Mouse (Mus musculus): ENCODE measurements at regions not wholly inside any gene's neighbourhood (a gene's known extent, or its start where the extent isn't known, plus 50 kb on each side); places are given as distances from the start of the nearest gene placed in this dataset.

DNA sequence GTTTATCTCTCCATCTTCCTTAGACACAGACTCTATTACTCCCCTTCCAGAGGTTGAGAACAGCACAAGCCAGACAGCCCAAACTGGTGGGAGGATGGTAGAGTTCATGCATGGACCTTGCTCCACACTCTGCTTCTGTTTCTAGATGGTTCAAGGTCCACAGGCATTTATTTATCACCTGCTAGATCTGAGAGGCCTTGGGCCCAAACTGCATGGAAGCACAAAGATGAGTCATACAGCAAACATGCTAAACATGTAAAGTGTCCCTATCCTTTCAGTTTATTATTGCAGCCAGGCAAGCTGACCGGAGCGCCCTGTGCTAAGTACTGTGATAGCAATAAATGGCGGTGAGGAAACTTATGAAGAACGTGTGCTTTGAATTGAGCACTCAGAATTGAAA lies 98.4 kb downstream of the Cmpk2 start:
- intact Hi-C loops (cut with DNase I), result no loop called here
- no peak for DNase-seq

DNA sequence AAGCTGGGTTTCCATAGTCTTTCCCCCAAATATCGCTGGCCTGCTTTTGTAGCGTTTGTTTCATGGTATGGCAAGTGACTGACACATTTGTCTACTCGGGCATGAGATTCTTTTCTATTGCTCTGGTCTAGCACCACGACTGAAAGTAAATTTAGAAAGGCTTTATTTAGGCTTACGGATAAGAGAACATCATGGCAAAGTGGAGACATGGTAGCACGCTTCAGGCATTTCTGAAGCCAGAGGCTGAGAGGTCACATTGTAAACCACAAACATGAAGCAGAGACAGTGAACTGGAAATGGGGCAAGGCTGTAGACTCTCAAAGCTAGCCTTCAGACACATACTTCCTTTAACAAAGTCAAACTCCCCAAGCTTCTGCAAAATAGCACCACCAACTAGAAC lies 93.9 kb downstream of the Cmpk2 start:
- no peak for DNase-seq
- intact Hi-C loops (cut with DNase I), result no loop called here

DNA sequence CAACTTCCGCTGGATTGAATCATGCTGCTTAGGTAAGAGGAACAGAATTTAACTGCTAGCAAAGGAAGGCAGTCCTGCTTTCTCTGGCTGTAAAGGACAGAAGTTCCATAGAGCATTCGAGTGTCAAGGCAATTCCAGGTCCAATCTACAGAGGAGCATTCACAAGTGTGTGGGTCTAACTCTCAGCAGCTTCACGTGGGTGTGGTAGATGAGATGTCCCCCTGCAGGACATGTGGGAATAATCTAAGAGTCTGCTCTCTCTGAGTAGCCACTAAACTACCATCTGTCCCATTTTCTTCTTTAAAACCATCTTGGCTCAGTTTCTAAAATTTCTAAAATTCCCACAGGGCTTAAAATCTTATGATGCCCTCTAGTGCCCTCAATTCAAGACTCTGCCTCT lies 90.6 kb downstream of the Cmpk2 start:
- DNase-seq, result no peak
- intact Hi-C loops (cut with DNase I), result no loop called here

DNA sequence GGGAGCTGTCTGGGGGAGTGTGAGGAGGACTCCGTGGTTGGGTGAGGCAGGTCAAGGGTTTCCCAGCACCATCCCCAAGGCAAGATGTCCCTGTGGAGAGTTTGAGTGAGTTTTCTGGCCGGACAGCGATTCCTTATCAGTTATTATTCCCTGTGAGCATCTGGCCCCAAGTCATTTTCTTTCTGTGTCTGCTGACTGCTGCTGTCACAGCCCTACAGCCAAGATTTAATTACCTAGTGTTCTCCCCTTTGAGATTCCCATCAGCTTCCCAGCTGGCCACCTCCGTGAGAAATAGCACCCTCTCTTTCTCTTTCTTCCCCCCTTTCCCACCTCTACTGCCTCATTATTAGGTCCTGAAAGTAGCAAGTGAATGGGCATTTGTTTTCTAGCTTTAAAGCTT lies 88.4 kb downstream of the Cmpk2 start:
- intact Hi-C loops (cut with DNase I), result no loop called here
- DNase-seq, result no peak

DNA sequence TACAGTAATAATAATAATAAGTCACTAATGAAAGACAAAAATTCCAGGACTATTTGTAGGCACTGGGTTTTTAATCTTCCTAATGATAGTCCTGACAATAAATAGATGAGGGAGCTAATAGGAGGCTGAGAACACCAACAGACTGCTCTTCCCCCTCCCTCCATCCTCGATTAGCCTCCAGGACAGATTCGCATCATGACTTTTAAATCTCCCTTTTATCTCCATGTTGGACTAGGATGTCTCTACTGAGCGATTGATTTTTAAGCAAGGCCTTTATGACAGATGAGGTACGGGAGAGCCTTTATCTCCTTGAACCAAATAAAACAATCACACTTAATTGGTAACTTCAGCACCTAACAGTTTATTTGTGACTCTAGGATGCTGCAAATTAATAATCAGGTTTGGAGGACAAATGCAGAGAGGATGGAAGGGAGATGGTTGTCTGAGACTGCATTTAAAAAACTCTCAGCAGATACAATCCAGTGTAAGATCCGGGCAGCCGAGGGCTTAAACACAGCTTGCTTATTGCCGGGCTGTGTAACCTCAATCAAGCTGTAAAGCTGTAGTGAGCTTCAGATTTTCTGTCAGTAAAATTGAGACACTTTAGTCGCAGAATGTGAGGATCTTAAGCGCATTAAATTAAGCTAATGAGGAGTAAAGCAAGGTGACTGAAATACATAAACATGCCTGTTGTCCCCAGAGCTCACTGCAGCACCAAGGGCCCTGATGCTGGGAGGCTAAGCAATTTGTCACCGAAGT lies 82.3 kb downstream of the Cmpk2 start:
- intact Hi-C loops (cut with DNase I), result no loop called here
- DNase-seq, result no peak

DNA sequence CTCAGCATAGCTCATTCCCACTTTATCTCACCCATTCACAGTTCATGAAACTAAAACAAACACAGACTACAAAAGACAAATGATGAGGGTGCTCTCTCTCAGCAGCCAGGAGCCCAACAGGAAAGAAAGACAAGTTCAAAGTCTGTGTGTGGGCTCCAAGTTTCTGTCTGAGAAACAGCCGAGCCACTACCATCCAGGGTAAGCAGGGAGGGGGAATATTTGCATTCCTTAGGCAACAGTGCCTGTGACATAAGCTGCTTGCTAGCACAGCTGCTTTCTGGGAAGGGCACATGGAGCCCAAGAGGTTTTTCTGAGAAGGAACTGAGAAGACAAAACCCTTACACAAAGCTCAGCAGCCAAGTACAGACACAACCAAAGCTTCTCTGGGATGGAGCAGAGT lies 78.5 kb downstream of the Cmpk2 start:
- intact Hi-C loops (cut with DNase I), result no loop called here
- DNase-seq, result no peak

- no peak for DNase-seq
- intact Hi-C loops (cut with DNase I), result no loop called here
These were observed 77.4 kb downstream of the Cmpk2 start for GRCm38 (mm10) chr12:26546361-26546760.

DNA sequence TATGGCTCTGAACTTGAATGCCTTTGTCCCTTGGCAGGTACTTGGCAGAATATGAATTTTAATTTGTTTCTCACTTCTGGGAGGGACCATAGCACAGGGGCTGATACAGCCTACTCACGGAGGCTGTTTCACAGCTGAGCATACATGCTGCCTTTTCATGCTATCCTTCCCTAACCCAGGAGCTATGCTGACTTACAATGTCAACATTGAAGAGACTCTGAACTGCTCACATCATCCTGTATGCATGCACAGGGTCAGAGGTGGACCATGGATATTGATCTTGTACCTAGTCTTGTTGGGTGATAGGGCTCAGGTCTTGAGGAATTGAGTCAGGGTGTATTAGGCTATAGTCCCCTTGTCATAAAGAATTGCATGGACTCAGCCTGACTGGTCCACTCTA lies 74.5 kb downstream of the Cmpk2 start:
- intact Hi-C loops (cut with DNase I), result no loop called here
- no peak for DNase-seq

DNA sequence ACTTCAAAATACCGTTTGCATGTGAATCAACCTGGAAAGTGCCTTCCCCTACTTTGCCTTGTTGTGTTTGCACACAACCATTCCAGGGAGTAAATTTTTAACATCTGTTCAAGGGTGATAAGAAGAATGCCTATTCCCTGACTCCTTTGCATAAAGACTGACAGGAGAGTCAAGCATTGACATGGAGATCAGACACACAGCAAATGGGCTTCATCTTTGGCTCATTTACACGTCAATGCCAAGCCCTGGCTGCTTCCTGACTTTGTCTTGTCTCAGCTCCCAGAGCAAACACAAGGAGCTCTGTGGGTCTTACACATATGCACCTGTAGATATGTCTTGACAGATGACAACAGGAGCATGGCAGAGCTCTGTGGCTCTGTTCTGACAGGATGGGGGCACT lies 73.4 kb downstream of the Cmpk2 start:
- intact Hi-C loops (cut with DNase I), result no loop called here
- no peak for DNase-seq

DNA sequence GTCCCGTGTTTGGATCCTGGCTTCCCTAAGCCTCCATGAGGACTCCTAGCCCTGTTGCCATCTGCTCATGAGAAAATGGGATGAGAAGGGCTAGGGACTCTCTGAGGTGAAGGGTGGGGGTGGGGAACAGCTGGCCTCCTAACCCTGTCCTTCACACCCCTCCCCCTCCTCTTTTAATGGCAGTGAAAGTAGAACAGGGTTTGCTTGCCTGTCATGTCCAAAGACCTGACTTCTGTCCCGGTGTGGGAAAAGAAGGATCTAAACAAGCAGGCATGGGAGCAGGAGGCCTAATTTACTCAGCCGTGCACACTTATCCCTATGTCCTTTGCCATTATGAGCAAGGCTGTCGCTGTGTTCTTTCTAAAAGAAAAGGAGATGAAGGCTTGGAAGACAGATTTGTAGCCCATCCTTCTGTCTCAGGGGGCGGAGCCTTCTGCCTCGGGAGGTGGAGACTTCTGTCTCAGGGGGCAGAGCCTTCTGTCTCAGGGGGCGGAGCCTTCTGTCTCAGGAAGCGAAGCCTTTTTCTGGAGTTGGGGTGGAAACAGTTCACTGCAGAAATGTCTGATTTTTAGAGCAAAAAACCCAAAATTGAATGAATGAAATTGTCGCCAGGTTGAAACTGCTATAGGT lies 66.4 kb downstream of the Cmpk2 start:
- intact Hi-C loops (cut with DNase I), result loop anchor here (10.0 kb wide), 1 partner anchor 1059 kb away; no protein-coding TSS in a partner anchor

GRCm38 (mm10) chr12:26534229-26535105 lies 65.5 kb downstream of the Cmpk2 start:
- intact Hi-C loops (cut with DNase I), result loop anchor here (10.0 kb wide), 1 partner anchor 1060 kb away; no protein-coding TSS in a partner anchor
- no peak for DNase-seq

More for the DNA sequence above, 66.4 kb downstream of the Cmpk2 start:
- no peak for DNase-seq

DNA sequence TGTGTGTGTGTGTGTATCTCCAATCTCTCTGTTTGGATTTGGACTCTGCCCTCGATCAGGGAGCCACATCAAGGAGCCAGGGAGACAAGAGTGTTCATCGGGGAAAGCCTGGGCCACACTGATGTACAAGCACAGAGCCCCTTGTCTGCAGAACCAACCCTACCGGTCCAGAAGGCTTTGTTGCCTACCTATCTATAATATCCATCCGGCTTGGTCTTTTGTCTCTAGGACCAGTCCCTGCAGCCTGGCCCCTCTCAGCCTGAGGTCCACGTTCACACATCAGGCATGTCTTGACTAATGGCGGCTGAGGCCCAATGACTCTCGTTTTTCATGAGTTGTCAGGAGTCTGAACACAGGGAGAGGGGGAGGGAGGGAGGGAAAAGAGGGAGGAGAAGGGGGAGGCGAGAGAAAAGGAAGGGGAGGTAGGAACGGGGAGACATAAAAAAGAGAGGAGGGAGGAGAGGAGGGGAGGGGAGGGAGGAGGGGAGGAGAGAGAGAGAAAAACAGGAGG lies 64.7 kb downstream of the Cmpk2 start:
- DNase-seq, result no peak
- intact Hi-C loops (cut with DNase I), result loop anchor here (1.0 to 10.0 kb wide), 2 partner anchors 1061 to 1899 kb away; no protein-coding TSS in a partner anchor

- intact Hi-C loops (cut with DNase I), result loop anchor here (1.0 to 10.0 kb wide), 2 partner anchors 1062 to 1899 kb away; no protein-coding TSS in a partner anchor
- peak; percentile 71 to 74 for DNase-seq
These were observed 64.0 kb downstream of the Cmpk2 start for GRCm38 (mm10) chr12:26532823-26533640.

DNA sequence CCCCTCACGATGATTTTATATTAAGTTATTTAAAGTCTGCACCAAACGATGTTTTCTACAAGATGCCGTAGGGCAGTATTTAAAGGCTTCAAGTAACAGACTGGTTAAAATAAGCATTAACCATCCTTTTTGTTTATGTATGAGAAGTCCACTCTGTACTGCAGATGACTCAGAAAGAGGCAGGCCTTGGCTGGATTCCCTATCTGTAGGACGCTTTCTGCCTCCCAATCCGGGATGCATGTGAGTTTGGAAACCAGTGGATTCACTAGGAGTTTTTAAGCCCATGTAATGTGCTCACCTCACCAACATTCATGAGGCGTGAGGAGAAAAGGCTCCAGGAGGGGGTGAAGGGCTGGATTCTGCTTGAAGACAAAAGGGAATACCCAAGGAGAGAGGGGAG lies 63.1 kb downstream of the Cmpk2 start:
- intact Hi-C loops (cut with DNase I), result loop anchor here (10.0 kb wide), 1 partner anchor 1063 kb away; no protein-coding TSS in a partner anchor
- DNase-seq, result no peak

All from heart, postnatal 36 days (tissue).